Mouse (Mus musculus): ENCODE measurements at regions not wholly inside any gene's neighbourhood (a gene's known extent, or its start where the extent isn't known, plus 50 kb on each side); places are given as distances from the start of the nearest gene placed in this dataset.
"Not testable (repeated sequence)": the region's sequence is repeated elsewhere in the genome, so short reads cannot be mapped to it uniquely, and the experiment has no call there.

DNA sequence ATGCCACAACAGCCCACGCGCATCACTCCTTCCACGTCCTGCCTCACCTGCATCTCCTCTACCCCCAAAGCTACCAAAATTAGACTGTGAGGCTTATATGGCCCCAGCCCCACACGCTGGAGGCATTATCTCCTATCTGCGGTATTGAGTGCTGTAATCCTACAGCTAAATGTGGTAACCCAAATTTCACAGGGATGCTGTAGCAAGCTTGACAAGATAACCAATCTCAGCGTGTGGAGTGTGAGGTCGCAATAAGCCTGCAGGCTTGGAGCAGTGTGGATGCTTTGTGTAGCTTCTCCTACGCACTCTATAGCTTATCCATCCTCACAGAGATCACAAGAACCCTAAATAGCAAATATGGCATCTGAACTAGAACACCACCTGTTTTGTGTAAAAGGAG, 251.2 kb upstream of the Kcnh8 start:
- WGBS, result 87% methylated on average over 8 of the region's 8 CpGs
- ATAC-seq (replicated peaks), result no peak
- Histone ChIP-seq H3K36me3 (replicated peaks) (no peaks in the 10 kb centered on the region), H3K27me3 (replicated peaks) (no peaks in the 10 kb centered on the region), H3K9ac (no peak overlapping the region), H3K4me3 (no peak overlapping the region), H3K9me3 (no peaks in the 10 kb centered on the region), H3K4me2 (no peak overlapping the region), H3K27ac (no peak overlapping the region), H3K4me1 (no peaks in the 10 kb centered on the region)

DNA sequence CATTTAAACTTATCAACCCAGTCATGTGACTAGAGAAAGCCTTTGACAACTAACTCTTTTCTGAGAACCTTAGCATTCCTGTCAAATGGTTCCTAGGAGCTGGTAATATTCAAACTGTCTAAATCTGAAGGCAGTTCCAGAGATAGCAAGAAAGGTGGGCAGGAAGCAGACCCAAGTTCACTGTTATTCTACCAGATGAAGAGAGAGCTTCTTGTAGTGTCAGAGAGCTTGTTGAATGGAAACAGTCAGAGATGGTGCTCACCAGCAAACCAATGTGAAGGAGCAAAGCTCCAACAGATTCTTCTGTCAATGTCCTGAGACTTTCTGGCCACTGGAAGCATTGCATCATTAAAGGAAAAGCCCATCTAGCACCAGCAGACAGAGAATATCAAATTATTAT, 251.8 kb upstream of the Kcnh8 start:
- no peak overlapping the region for H3K4me2 ChIP-seq
- no peaks in the 10 kb centered on the region for H3K36me3 ChIP-seq (replicated peaks)
- H3K27me3 ChIP-seq (replicated peaks), result no peaks in the 10 kb centered on the region
- no peak overlapping the region for H3K4me3 ChIP-seq
- H3K4me1 ChIP-seq, result no peaks in the 10 kb centered on the region
- H3K9me3 ChIP-seq, result no peaks in the 10 kb centered on the region
- H3K27ac ChIP-seq, result no peak overlapping the region
- no peak overlapping the region for H3K9ac ChIP-seq
- ATAC-seq (replicated peaks), result no peak

DNA sequence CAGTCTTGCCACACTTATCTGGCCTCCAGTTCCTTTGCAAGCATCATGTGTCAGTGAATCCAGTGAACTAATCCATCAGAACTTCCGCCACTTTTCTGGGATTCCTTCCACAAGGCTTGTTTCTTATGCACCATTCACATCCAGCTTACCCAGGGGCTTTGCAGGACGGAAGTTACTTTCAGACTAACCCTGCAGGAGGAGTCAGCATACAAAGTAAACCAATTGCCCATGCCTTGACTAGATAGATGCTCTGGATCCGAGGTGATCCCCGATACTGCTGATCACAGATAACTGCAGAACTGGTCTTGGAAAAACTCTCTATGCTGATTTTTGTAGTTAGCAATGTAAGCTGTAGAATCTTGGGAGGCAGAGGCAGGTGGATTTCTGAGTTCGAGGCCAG, 252.6 kb upstream of the Kcnh8 start:
- Histone ChIP-seq H3K4me3 (no peak overlapping the region), H3K27me3 (replicated peaks) (no peaks in the 10 kb centered on the region), H3K27ac (no peak overlapping the region), H3K9ac (no peak overlapping the region), H3K36me3 (replicated peaks) (no peaks in the 10 kb centered on the region), H3K4me1 (no peaks in the 10 kb centered on the region), H3K4me2 (no peak overlapping the region), H3K9me3 (no peaks in the 10 kb centered on the region)
- no peak for ATAC-seq (replicated peaks)
- WGBS, result 75% methylated on average over 5 of the region's 5 CpGs

DNA sequence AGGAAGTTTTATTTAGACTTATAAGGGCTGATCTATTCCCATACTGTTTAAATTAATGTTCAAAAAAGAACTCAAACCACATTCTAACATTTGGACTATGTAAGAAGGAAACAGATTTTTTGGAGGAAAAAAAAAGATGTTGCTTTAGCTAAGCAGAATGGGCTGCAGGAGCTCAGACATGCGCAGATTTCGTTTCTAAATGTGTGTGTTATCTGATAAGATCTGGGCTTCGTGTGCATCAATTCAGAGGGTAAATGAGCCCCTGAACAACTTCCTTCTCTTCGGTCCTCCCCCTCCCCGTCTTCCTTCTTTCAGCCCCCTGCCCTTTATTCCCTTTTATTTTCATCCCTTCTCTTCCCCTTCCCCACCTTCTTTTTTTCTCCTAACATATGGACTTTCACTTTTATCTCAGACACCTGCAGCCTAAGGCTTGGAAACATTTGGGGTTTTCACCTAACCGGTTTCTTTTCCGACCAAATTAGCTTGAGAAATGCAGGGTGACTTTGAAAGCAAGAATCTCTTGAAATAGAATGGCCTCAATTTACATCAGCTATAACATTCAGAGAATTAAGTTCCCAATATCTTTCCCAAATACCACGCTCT, 253.9 kb upstream of the Kcnh8 start:
- Histone ChIP-seq H3K36me3 (replicated peaks) (no peaks in the 10 kb centered on the region), H3K27me3 (replicated peaks) (no peaks in the 10 kb centered on the region), H3K9ac (no peak overlapping the region), H3K4me1 (no peaks in the 10 kb centered on the region), H3K9me3 (no peaks in the 10 kb centered on the region), H3K27ac (no peak overlapping the region), H3K4me3 (no peak overlapping the region), H3K4me2 (no peak overlapping the region)
- WGBS, result 71% methylated on average over 8 of the region's 8 CpGs
- no peak for ATAC-seq (replicated peaks)

DNA sequence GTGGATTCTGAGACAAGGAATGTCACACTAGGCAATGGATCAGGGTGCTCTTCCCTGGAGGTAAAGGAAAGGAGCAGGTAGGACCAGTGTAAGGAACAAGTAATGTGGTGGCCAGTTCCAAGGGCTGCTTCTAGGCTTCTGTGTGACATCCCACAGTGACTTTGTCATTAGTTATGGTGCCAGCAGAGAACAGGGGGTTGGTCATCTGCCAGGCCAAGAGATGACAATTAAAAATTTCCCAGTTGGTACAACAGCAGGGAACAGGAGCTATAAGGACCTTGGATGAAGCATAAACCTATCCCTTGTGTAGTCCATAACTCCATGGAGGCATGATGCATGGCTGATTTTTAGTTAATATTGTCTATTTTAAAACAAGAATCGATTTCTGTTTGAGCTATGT, 281.9 kb upstream of the Kcnh8 start:
- H3K9ac ChIP-seq, result no peak overlapping the region

DNA sequence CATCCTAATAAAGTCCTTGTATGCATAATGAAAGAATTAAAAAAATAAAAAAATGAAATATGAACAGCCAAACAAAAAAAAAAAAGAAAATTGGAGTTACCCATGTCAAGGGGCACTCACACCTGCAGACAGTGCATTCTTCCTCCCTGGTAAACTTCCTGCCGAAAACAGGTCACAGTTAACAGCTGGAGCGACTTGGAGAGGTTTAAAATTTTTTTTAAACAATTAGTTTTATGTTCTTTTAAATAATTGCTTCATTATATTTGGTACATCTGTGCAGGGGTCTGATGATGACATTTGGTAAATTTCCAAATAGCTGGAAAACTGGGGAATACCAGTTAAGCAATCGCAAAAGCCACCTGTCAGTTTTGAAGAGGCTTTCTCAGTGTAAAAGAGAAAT, 285.5 kb upstream of the Kcnh8 start:
- no peaks in the 10 kb centered on the region for H3K27me3 ChIP-seq (replicated peaks)
- H3K4me2 ChIP-seq, result no peak overlapping the region
- no peak overlapping the region for H3K27ac ChIP-seq
- no peaks in the 10 kb centered on the region for H3K4me1 ChIP-seq
- no peak overlapping the region for H3K4me3 ChIP-seq
- WGBS, result 85% methylated on average over 3 of the region's 3 CpGs
- no peaks in the 10 kb centered on the region for H3K9me3 ChIP-seq
- no peaks in the 10 kb centered on the region for H3K36me3 ChIP-seq (replicated peaks)
- H3K9ac ChIP-seq, result no peak overlapping the region
- no peak for ATAC-seq (replicated peaks)

More for the DNA sequence above, 281.9 kb upstream of the Kcnh8 start:
- Histone ChIP-seq H3K4me2 (no peak overlapping the region), H3K27me3 (replicated peaks) (no peaks in the 10 kb centered on the region), H3K36me3 (replicated peaks) (no peaks in the 10 kb centered on the region), H3K27ac (no peak overlapping the region), H3K9me3 (no peaks in the 10 kb centered on the region), H3K4me3 (no peak overlapping the region), H3K4me1 (no peaks in the 10 kb centered on the region)
- 65% methylated on average over 1 of the region's 1 CpGs for WGBS
- ATAC-seq (replicated peaks), result no peak

DNA sequence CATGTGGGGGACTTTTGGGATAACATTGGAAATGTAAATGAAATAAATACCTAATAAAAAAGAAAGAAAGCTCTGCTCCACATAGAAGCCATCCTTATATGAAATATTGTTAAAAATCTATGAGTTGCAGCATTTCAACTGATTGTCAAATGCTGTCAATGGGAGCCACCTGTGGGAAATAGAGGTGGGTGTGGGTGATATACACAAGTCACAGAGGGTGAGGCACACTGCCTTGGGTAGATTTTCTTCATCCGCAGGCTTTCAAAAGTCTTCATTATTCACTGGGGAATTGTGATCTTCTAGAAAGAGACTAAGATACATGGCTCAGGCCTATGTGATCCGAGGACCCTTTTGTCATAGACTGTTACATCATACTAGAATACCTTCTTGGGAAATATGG, 286.6 kb upstream of the Kcnh8 start:
- H3K27ac ChIP-seq, result no peak overlapping the region
- no peaks in the 10 kb centered on the region for H3K36me3 ChIP-seq (replicated peaks)
- H3K4me1 ChIP-seq, result no peaks in the 10 kb centered on the region
- WGBS, result 93% methylated on average over 2 of the region's 2 CpGs
- no peak for ATAC-seq (replicated peaks)
- H3K9me3 ChIP-seq, result no peaks in the 10 kb centered on the region
- H3K4me3 ChIP-seq, result no peak overlapping the region
- H3K9ac ChIP-seq, result no peak overlapping the region
- H3K27me3 ChIP-seq (replicated peaks), result no peaks in the 10 kb centered on the region
- H3K4me2 ChIP-seq, result no peak overlapping the region

DNA sequence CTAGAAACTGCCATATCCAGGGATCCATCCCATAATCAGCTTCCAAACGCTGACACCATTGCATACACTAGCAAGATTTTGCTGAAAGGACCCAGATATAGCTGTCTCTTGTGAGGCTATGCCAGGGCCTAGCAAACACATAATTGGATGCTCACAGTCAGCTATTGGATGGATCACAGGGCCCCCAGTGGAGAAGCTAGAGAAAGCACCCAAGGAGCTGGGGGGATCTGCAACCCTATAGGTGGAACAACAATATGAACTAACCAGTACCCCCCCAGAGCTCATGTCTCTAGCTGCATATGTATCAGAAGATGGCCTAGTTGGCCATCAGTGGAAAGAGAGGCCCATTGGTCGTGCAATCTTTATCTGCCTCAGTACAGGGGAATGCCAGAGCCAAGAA, 287.1 kb upstream of the Kcnh8 start:
- 81% methylated on average over 2 of the region's 2 CpGs for WGBS
- H3K9ac ChIP-seq; H3K9me3 ChIP-seq; H3K4me1 ChIP-seq; H3K27ac ChIP-seq; ATAC-seq (replicated peaks); H3K4me3 ChIP-seq; H3K4me2 ChIP-seq; H3K27me3 ChIP-seq (replicated peaks); H3K36me3 ChIP-seq (replicated peaks): not testable (repeated sequence)

DNA sequence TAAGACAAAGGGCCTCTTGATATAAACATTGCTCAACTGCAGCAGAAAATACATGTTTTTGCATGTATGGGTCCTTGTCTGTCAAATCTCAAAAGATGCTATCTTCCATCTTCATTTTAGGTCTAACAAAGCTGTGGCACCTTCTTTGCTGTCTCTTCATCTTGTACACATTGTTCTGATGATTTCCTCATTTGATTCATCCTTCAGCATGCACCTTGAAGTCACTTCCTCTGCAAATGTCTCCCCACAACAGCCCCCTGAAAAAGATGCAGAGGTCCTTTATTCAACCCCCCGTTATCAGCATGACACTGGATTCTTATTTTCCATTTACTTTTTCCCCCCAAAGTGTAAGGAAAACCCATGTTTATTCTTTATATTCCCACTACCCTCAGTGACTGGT, 290.5 kb upstream of the Kcnh8 start:
- Histone ChIP-seq H3K27ac (no peak overlapping the region), H3K36me3 (replicated peaks) (no peaks in the 10 kb centered on the region), H3K9ac (no peak overlapping the region), H3K4me3 (no peak overlapping the region), H3K27me3 (replicated peaks) (no peaks in the 10 kb centered on the region), H3K9me3 (no peaks in the 10 kb centered on the region), H3K4me2 (no peak overlapping the region), H3K4me1 (no peaks in the 10 kb centered on the region)
- ATAC-seq (replicated peaks), result no peak
- 89% methylated on average over 1 of the region's 1 CpGs for WGBS

DNA sequence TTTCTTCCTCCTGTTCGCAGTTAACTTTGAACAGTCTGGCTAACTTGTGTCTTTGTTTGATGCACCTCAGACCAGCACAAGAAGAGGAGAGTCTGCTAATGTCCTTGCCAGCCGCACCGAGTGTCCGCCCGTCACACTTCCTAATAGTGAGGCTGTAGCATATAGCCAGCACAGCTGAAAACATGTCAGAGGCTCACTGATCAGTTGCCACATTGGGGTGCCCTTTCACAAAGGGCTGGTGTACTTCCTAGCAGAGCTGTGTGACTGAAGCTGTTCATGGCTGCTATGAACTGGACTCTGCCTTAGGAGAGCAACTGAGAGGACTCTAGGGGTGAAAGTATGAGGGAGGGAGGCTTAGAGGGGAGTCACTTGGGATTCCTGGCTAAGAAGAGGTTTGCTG, 293.7 kb upstream of the Kcnh8 start:
- ATAC-seq (replicated peaks), result no peak
- H3K4me1 ChIP-seq, result no peaks in the 10 kb centered on the region
- H3K4me3 ChIP-seq, result no peak overlapping the region
- 85% methylated on average over 5 of the region's 5 CpGs for WGBS
- no peaks in the 10 kb centered on the region for H3K27me3 ChIP-seq (replicated peaks)
- H3K9me3 ChIP-seq, result no peaks in the 10 kb centered on the region
- H3K27ac ChIP-seq, result no peak overlapping the region
- no peak overlapping the region for H3K4me2 ChIP-seq
- no peak overlapping the region for H3K9ac ChIP-seq
- H3K36me3 ChIP-seq (replicated peaks), result no peaks in the 10 kb centered on the region

DNA sequence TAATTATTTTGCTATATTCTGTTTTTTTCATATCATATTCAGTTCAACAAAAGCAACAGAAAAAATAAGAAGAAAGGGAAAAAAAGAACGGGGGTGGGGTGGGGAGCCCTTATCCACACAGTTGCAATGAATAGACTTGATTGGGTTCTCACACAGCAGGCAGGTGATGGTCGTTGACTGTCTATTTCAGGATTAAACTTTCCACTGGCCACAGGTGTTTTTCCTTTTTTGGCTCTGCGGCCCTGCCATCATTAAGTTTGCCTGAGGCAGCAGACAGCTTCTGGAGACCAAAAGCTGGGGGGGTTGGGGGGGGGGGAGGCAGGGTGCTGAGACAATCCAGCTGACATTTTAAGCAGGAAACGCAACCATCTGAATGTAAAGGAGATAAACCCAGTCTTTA, 298.4 kb upstream of the Kcnh8 start:
- Histone ChIP-seq H3K4me3 (no peak overlapping the region), H3K4me1 (no peaks in the 10 kb centered on the region)
- 76% methylated on average over 4 of the region's 4 CpGs for WGBS

DNA sequence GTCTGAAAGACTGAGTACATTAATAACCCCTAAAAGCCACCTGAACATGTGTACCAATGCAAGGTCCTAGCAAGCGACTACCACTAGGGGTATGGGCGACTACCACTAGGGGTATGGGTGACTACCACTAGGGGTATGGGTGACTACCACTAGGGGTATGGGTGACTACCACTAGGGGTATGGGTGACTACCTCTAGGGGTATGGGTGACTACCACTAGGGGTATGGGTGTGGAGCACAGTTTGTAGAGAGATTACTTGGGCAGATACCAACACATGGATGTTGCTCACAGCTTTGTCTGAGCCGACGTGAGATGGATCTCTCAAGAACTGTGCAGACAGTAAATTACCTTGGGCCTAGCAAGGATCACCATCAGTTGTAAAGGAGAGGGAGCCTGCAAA, 299.2 kb upstream of the Kcnh8 start:
- no peak for ATAC-seq (replicated peaks)
- Histone ChIP-seq H3K27ac (no peak overlapping the region), H3K4me3 (no peak overlapping the region), H3K4me1 (no peaks in the 10 kb centered on the region), H3K9me3 (no peaks in the 10 kb centered on the region), H3K9ac (no peak overlapping the region), H3K4me2 (no peak overlapping the region), H3K36me3 (replicated peaks) (no peaks in the 10 kb centered on the region), H3K27me3 (replicated peaks) (no peaks in the 10 kb centered on the region)
- 87% methylated on average over 4 of the region's 4 CpGs for WGBS

More for the DNA sequence above, 298.4 kb upstream of the Kcnh8 start:
- Histone ChIP-seq H3K9me3 (no peaks in the 10 kb centered on the region), H3K9ac (no peak overlapping the region), H3K4me2 (no peak overlapping the region), H3K36me3 (replicated peaks) (no peaks in the 10 kb centered on the region), H3K27ac (no peak overlapping the region), H3K27me3 (replicated peaks) (no peaks in the 10 kb centered on the region)
- no peak for ATAC-seq (replicated peaks)

DNA sequence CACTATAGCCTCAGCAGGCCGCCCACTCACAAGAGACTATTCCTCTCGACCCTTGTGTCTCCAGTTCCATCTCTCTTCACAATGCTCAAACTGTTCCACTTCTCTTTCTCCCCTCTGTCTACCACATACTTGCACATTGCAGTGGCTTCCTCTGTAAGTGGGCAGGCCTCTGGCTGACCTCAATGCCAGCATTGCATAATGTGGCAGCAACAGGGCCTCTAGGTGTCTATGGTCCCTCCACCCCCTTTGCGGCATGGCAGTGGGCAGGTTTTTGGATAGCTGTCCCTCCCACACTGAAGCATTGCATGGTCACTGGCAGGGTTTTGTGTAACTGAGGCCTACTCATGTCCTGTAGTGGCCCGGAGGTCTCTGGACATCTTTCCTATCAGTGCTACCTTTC, 302.7 kb upstream of the Kcnh8 start:
- no peak overlapping the region for H3K27ac ChIP-seq
- ATAC-seq (replicated peaks), result no peak
- H3K36me3 ChIP-seq (replicated peaks), result no peaks in the 10 kb centered on the region
- no peaks in the 10 kb centered on the region for H3K9me3 ChIP-seq
- H3K9ac ChIP-seq, result no peak overlapping the region
- no peak overlapping the region for H3K4me2 ChIP-seq
- no peaks in the 10 kb centered on the region for H3K27me3 ChIP-seq (replicated peaks)
- WGBS, result 91% methylated on average over 4 of the region's 4 CpGs
- H3K4me3 ChIP-seq, result no peak overlapping the region
- no peaks in the 10 kb centered on the region for H3K4me1 ChIP-seq

DNA sequence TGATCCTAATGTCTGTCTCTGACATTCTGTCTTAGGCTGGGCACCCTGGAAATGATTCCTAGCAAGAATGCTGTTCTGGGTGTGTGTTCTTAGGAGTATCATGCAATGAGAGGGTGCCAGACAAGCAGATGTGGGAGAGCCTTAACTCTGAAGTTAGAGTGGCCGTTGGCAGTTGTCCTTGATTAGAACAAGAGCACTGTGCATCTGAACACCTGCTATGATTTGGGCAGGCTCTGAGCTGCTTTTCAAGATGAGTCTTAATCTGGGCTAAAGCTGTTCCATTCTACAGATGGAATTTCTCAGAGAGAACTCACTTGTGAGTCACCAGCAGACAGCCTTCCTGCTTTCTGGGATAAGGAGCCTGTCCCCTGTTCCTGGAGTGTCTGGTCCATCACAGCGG, 317.1 kb upstream of the Kcnh8 start:
- Histone ChIP-seq H3K4me1 (no peaks in the 10 kb centered on the region), H3K27ac (no peak overlapping the region), H3K36me3 (replicated peaks) (no peaks in the 10 kb centered on the region), H3K4me3 (no peak overlapping the region), H3K9me3 (no peaks in the 10 kb centered on the region), H3K27me3 (replicated peaks) (no peaks in the 10 kb centered on the region), H3K4me2 (no peak overlapping the region), H3K9ac (no peak overlapping the region)
- WGBS, result 88% methylated on average over 2 of the region's 2 CpGs
- no peak for ATAC-seq (replicated peaks)

All from midbrain, embryonic 15.5 days (tissue).